Comparison of ENCODE assay signal across 10 mouse cellular contexts in genomic region chr8:124569593-124569992, GRCm38 (mm10). TPM values are rescaled to one million over a fixed set of nuclear protein-coding genes. Genes with fewer than 3 reads are reported as not detected.
DNase-seq lines count a peak whose midpoint lies in the region; ATAC-seq and TF ChIP-seq lines count a peak whose summit lies in the region.
"Had no signal": no experiment of that assay in that cellular context is flagged by ENCODE, and none has a peak within 500 bp of the region (broad histone marks: within the 10 kb centered on the region; RNA-seq: fewer than 3 reads in every experiment).

Gene Agt (minus strand): TSS chr8:124569706.

- TF ChIP-seq CTCF in liver, postnatal 0 days (IDR thresholded peaks at IDR 0.05; ENCODE audit: low read depth), result no peak

- peak within 1 kb of the TSS; percentile 91 for H3K27ac ChIP-seq in liver, postnatal 0 days (ENCODE audit: low read depth)

- H3K9ac ChIP-seq in liver, postnatal 0 days (replicated peaks), result peak within 1 kb of the TSS; percentile 77
- H3K9ac ChIP-seq: embryonic facial prominence, embryonic 13.5 days had no signal

- peak within 1 kb of the TSS; percentile 52 for H3K4me3 ChIP-seq in liver, postnatal 0 days (ENCODE audit: low read depth, low read length)
- H3K4me3 ChIP-seq: embryonic facial prominence, embryonic 13.5 days had no signal

- peaks cover 8% of the 10 kb centered on the region; the same call in 1 of the 2 replicates for H3K4me1 ChIP-seq in liver, postnatal 0 days (ENCODE audit: insufficient read depth)

- no peaks in the 10 kb centered on the region for H3K27me3 ChIP-seq in liver, postnatal 0 days (ENCODE audit: insufficient read depth, low read length)
- H3K27me3 ChIP-seq: embryonic facial prominence, embryonic 13.5 days had no signal

- TF ChIP-seq EP300 in liver, postnatal 0 days (IDR thresholded peaks at IDR 0.05; ENCODE audit: low read depth), result peak; percentile 61; the same call in 1 of the 2 replicates

- peak; percentile 83 for ATAC-seq in liver, postnatal 0 days
- ATAC-seq in granulocyte monocyte progenitor cell, adult 5-6 weeks (replicated peaks; ENCODE audit: poor library complexity, severe bottlenecking), result no peak

- no peaks in the 10 kb centered on the region for H3K9me3 ChIP-seq in liver, postnatal 0 days (ENCODE audit: low read length)
- H3K9me3 ChIP-seq: embryonic facial prominence, embryonic 13.5 days had no signal

- 58% methylated on average over 2 of the region's 2 CpGs for WGBS in liver, postnatal 0 days (ENCODE audit: insufficient replicate concordance)

- DNase-seq in frontal cortex, adult 2 months (ENCODE audit: extremely low spot score in 1 of 2, low spot score in 1 of 2), result no peak
- DNase-seq in frontal cortex, postnatal 25 days (ENCODE audit: low spot score in 2 of 2), result no peak
- DNase-seq in adipocyte (ENCODE audit: low spot score), result peak; percentile 99
- DNase-seq in gastrocnemius, adult 8-10 months (ENCODE audit: low spot score in 2 of 2), result peak; percentile 91 to 92
- DNase-seq in kidney, postnatal 10 days, result peak; percentile 69
- DNase-seq in liver, postnatal 0 days, result peak; percentile 83
- no peak for DNase-seq in thymus, adult 18-20 months

- H3K36me3 ChIP-seq in liver, postnatal 0 days (replicated peaks; ENCODE audit: insufficient read depth, low read length), result no peaks in the 10 kb centered on the region
- H3K36me3 ChIP-seq: embryonic facial prominence, embryonic 13.5 days had no signal

- peak within 1 kb of the TSS; percentile 68 for H3K4me2 ChIP-seq in liver, postnatal 0 days (ENCODE audit: low read depth, low read length)
- H3K4me2 ChIP-seq: embryonic facial prominence, embryonic 13.5 days had no signal

RNA-seq across cellular contexts. Expression of gene Agt, which starts in this region (rescaled TPM):
- polyA plus RNA-seq in frontal cortex, adult 2 months (2012; rRNA removed), result 18.1 and 20.1 TPM in 2 replicates
- total RNA-seq in gastrocnemius, adult 8-10 months (2022), result 10 to 100 TPM in 2 of 4 experiments, 1 to 10 TPM in 2; 7.5 to 10.9 (median 9.9) TPM
- polyA plus RNA-seq in liver, postnatal 0 days (2015; fragmentation: Nextera tagmentation; extraction: Ambion mirVana), result 782 and 883 TPM in 2 replicates
- not detected in 2 replicates for total RNA-seq in granulocyte monocyte progenitor cell, adult 5-6 weeks (2014; fragmentation: Nextera tagmentation)
- total RNA-seq in granulocyte monocyte progenitor cell, adult 5-6 weeks (2017), result not detected in 2 replicates
- total RNA-seq: CH12.LX had no signal

Comparison
In these comparisons a context has a peak if more than half of its experiments do, and no peak if none do; other contexts are left out.
1. RNA of gene Agt (total RNA-seq): 7.5 to 10.9 TPM in gastrocnemius, adult 8-10 months; not detected in granulocyte monocyte progenitor cell, adult 5-6 weeks; every median in the first group is over 4 times any median in the second.
2. RNA of gene Agt (polyA plus RNA-seq): 782 to 883 TPM in liver, postnatal 0 days; 18.1 to 20.1 TPM in frontal cortex, adult 2 months; every median in the first group is over 10 times any median in the second.
3. DNase-seq: peak in adipocyte (single experiment), gastrocnemius, adult 8-10 months (2 of 2), kidney, postnatal 10 days (single experiment) and liver, postnatal 0 days (single experiment); none in frontal cortex, adult 2 months (0 of 2), frontal cortex, postnatal 25 days (0 of 2) and thymus, adult 18-20 months (0 of 2).